Mouse (Mus musculus) right cerebral cortex, postnatal 36 days (tissue): ENCODE data around the gene S100a2.

Source experiments
- DNase-seq, 2 experiments: peaks; one replicate each; pipeline ENCODE4 v3.0.0; 2022; ENCODE audit warnings: low spot score in 2 of 2, mixed read lengths in 1 of 2

The S100a2 gene

GRCm38 (mm10) chr3:90615911-90616310 lies 25.9 kb downstream of the S100a2 start:
- no peak for DNase-seq

DNA sequence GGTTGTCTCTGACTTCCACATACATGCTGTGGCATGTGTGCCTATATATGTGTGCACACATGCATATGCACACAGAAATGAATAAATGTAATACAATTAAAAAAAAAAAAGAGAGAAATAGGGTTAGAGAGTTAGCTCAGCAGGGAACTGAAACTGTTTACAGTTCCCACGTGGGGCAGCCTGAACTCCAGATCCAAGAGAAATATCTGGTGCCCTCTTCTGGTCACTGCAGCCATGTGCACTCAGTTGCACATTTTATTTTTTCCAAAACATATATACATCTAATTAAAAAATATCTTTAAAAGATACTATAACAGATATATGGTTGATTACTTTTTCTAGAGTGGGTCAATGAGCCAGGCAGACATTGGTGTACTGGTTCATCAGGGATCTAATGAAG lies 27.5 kb downstream of the S100a2 start:
- DNase-seq, result no peak

- DNase-seq, result no peak
Measured at GRCm38 (mm10) chr3:90621552-90621951, 31.5 kb downstream of the S100a2 start.

DNA sequence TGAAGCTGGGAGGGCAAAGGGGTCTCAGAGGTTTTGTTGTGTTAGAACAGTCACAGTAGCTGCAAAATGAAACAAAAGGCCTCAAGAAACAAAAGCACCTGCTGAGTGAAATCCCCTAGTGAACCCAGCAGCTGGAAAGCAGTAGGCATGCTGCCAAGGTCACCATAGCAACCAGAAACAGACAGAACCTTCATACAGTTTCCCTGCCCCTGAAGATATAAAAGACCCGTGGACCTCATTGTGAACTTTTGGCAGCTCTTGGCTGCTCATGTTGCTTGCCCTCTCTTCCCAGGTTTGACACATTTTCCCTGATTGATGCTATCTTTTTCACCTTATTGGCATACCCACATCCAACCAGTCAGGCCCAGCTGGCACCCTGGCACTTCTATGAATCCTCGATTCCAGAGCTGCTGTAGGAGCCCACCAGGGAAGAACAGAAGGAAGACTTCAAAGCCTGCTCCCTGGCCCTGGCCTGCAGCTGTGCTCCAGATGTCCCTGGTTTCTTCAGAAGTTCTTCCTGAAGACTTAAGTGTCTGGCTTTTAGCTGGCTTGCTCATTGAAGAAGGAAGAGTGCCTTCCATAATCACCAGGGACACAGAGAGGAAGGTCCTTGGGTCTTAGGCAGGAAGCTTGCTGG lies 33.5 kb downstream of the S100a2 start:
- no peak for DNase-seq

- no peak for DNase-seq
Measured at GRCm38 (mm10) chr3:90625496-90625895, 35.4 kb downstream of the S100a2 start.

DNA sequence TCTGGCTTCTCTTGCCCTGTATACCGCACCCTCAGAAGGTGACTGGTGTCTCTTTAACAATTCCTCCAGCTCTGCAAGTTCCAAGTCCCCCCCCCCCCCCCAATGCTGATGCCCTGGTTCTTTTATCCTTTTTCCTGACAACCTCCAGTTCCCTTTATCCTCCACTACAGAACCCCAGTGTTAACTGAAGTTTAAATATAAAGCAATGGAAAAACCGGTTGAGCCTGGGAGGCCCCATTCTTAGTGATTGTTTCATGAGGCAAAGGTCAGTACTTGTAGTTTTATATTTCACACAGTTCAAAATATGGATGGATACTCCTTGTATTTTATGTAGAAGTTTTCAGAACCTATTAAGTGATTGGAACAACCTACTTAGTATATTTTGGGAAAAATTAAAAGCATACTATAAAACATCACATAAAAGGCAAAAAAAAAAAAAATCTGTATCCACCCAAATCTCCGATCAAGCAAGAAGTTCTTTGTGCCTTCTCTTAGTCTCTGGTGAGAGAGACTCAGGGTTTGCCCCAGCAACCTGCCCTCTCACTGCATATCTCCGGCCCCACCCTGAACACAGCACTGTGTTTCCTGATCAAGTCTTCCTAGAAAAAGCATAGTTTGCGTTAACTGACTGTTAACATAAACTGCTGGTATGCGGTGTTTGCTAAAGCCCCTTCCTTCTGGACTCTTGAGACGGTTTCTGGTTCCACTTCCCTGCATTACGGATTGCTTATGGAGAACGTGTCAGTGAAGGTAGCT lies 36.4 kb downstream of the S100a2 start:
- DNase-seq, result no peak

DNA sequence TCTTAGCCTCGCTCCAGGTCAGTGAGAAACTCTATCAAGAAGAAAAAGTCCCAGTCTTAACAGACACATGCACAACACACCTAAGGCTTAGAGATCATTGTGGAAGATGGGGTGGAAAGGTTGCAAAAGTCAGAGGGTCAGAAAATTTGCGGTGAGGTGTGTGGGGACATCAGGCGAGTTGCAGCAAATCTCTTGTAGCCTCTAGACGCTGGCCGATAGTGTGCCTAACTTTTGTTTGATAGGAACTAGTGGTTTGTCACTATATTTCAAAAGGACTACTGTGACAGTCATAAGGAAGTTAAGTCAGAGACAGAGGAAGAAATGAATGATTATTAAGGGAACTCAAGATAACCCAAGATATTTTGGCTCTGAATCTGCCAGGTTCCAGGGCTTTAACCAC lies 37.3 kb downstream of the S100a2 start:
- DNase-seq, result no peak

DNA sequence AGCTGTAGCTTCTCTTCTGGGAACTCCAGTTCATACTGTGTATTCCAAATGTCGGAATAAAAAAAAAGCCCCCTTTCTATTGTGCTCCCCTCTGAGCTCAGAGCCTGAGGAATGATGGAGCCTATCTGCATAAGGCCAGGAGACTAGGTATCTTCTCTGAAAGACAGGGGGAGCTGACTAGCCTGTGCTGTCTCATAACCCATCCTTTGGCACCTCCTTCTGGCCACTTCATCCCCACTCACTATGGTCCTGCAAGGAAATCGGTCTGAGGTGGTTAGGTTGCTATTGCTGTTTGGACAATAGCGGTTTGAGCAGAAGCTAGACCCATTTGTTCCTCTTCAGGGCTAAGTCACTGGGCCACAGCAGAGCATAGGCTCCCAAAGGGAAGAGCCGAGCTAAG lies 37.8 kb downstream of the S100a2 start:
- no peak for DNase-seq

- no peak for DNase-seq
Measured at GRCm38 (mm10) chr3:90629298-90629697, 39.3 kb downstream of the S100a2 start.

DNA sequence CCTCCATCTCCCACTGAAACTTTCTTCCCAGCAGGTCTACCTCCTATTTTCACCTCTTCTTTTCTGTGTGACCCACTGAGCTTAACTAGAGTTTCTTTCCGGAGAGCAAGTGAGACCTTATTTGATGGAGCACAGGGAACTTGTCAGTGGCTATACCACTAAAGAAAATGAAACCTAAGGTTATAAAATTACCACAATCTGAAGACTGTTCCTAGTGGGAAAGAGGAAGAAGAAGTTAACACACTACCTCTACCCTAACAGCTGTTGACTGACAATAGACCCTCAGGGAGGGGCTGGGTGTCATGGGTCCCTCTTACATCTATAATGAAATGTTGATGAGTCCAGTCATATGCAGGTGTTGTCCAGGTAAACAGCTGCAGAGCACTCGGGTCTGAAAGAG lies 41.9 kb downstream of the S100a2 start:
- DNase-seq, result no peak

- DNase-seq, result no peak
Measured at GRCm38 (mm10) chr3:90638511-90639275, 48.6 kb downstream of the S100a2 start.

GRCm38 (mm10) chr3:90639511-90640154 lies 49.6 kb downstream of the S100a2 start:
- DNase-seq, result no peak

GRCm38 (mm10) chr3:90640981-90641380 lies 50.9 kb downstream of the S100a2 start:
- DNase-seq, result no peak
